Mouse (Mus musculus): ENCODE data around the gene Mycbpap.

Gene Mycbpap

GRCm38 (mm10) chr11:94558226-94558625 lies 36.7 kb upstream of the Mycbpap start:
- Histone ChIP-seq H3K27me3 (ENCODE audit: insufficient read depth, low read length) (peaks cover 6% of the 10 kb centered on the region), H3K9me3 (ENCODE audit: low read length) (no peaks in the 10 kb centered on the region), H3K36me3 (ENCODE audit: insufficient read depth, low read length) (no peaks in the 10 kb centered on the region), H3K4me3 (replicated peaks; ENCODE audit: low read length) (no peak overlapping the region), H3K4me1 (replicated peaks; ENCODE audit: low read depth, low read length) (peaks cover 9% of the 10 kb centered on the region)
- TF ChIP-seq NANOG (IDR thresholded peaks at IDR 0.05; ENCODE audit: borderline replicate concordance, low read length) (no peak), CTCF (conservative IDR thresholded peaks at IDR 0.05; ENCODE audit: low read length) (no peak), POU5F1 (IDR thresholded peaks at IDR 0.05; ENCODE audit: borderline replicate concordance, low read length) (no peak)

DNA sequence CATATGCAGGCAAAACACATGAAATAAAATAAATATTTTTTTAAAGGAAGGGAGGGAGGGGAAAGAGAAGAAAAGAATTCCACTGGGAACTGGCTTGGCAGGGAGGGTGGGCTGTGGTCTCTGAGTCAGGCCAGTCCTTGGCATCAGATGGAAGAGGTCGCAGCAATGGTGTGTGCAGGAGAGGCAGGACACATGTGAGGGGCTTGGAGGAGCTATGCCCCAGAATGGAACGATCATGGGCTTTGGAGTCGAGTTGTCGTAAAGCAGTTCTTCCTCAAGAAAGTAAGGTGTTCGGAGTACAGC lies 28.9 kb upstream of the Mycbpap start:
- peaks cover 9% of the 10 kb centered on the region for H3K27me3 ChIP-seq (ENCODE audit: insufficient read depth, low read length)
- peaks cover 19% of the 10 kb centered on the region for H3K4me1 ChIP-seq (replicated peaks; ENCODE audit: low read depth, low read length)
- H3K4me3 ChIP-seq (replicated peaks; ENCODE audit: low read length): no peak overlapping the region
- no peaks in the 10 kb centered on the region for H3K36me3 ChIP-seq (ENCODE audit: insufficient read depth, low read length)
- H3K9me3 ChIP-seq (ENCODE audit: low read length): no peaks in the 10 kb centered on the region
- TF ChIP-seq CTCF (conservative IDR thresholded peaks at IDR 0.05; ENCODE audit: low read length): no peak
- no peak for TF ChIP-seq NANOG (IDR thresholded peaks at IDR 0.05; ENCODE audit: borderline replicate concordance, low read length)
- no peak for TF ChIP-seq POU5F1 (IDR thresholded peaks at IDR 0.05; ENCODE audit: borderline replicate concordance, low read length)

- Histone ChIP-seq H3K36me3 (ENCODE audit: insufficient read depth, low read length) (no peaks in the 10 kb centered on the region), H3K4me3 (replicated peaks; ENCODE audit: low read length) (0 out of 2 replicates have a peak overlapping the region, but pooled peaks have one; percentile 88), H3K4me1 (replicated peaks; ENCODE audit: low read depth, low read length) (peaks cover 20% of the 10 kb centered on the region), H3K27me3 (ENCODE audit: insufficient read depth, low read length) (peaks cover 9% of the 10 kb centered on the region), H3K9me3 (ENCODE audit: low read length) (no peaks in the 10 kb centered on the region)
- no peak for TF ChIP-seq CTCF (conservative IDR thresholded peaks at IDR 0.05; ENCODE audit: low read length)
- no peak for TF ChIP-seq POU5F1 (IDR thresholded peaks at IDR 0.05; ENCODE audit: borderline replicate concordance, low read length)
- no peak for TF ChIP-seq NANOG (IDR thresholded peaks at IDR 0.05; ENCODE audit: borderline replicate concordance, low read length)
Measured at GRCm38 (mm10) chr11:94549691-94550441, 28.3 kb upstream of the Mycbpap start.

DNA sequence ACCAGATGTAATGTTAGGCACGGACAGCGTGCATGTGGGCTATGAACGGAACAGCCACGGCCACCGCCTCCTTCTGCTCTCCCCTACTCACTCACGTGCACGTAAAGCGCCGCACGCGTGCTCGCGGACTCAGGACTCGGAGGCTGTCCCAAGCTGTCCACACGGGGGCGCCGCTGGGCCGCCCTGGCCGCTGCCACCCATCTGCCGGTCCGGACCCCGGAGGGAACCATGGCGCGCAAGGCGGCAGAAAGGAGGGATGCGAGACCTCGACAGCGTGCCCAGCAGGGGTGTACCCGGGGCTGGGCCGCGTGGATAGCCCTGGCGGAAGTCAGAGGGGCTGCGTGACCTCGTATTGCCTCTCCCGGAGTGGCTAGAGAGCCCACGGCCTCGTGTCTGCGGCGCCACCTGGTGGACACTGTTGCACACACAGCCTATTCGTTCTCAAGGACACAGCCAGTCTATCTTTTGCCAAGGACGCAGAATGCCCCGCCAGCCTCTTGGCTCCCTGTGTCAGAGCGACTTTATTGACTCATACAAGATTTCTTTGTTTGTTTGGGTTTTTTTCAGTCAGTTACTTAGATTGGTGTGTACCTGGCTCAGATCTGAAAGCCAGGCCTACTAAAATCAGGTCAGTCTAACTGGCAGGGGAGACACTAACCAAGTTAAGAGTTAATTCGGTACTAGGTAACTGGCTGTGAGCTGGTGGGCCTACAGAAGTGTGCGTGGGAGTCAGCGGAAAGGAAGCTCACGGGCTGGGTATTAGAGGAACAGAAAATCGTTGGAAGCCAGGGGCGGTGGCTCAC lies 27.5 kb upstream of the Mycbpap start, which contains the start of gene Rsad1:
Gene Rsad1, minus strand, starts transcription at position 368 of the 803 bp plus-strand sequence.
- Histone ChIP-seq H3K27me3 (ENCODE audit: insufficient read depth, low read length) (peaks cover 9% of the 10 kb centered on the region), H3K4me3 (replicated peaks; ENCODE audit: low read length) (peak within 1 kb of the TSS; percentile 88)

GRCm38 (mm10) chr11:94548041-94548784 lies 26.7 kb upstream of the Mycbpap start:
- no peaks in the 10 kb centered on the region for H3K9me3 ChIP-seq (ENCODE audit: low read length)
- TF ChIP-seq NANOG (IDR thresholded peaks at IDR 0.05; ENCODE audit: borderline replicate concordance, low read length): no peak
- no peak for TF ChIP-seq POU5F1 (IDR thresholded peaks at IDR 0.05; ENCODE audit: borderline replicate concordance, low read length)
- TF ChIP-seq CTCF (conservative IDR thresholded peaks at IDR 0.05; ENCODE audit: low read length): no peak
- no peaks in the 10 kb centered on the region for H3K36me3 ChIP-seq (ENCODE audit: insufficient read depth, low read length)
- H3K27me3 ChIP-seq (ENCODE audit: insufficient read depth, low read length): peaks cover 9% of the 10 kb centered on the region
- H3K4me3 ChIP-seq (replicated peaks; ENCODE audit: low read length): peak overlapping the region; percentile 88
- H3K4me1 ChIP-seq (replicated peaks; ENCODE audit: low read depth, low read length): peaks cover 26% of the 10 kb centered on the region

More for the DNA sequence above, 27.5 kb upstream of the Mycbpap start, which contains the start of gene Rsad1:
- Histone ChIP-seq H3K36me3 (ENCODE audit: insufficient read depth, low read length) (no peaks in the 10 kb centered on the region), H3K9me3 (ENCODE audit: low read length) (no peaks in the 10 kb centered on the region), H3K4me1 (replicated peaks; ENCODE audit: low read depth, low read length) (peaks cover 26% of the 10 kb centered on the region)
- TF ChIP-seq NANOG (IDR thresholded peaks at IDR 0.05; ENCODE audit: borderline replicate concordance, low read length) (no peak), POU5F1 (IDR thresholded peaks at IDR 0.05; ENCODE audit: borderline replicate concordance, low read length) (no peak), CTCF (conservative IDR thresholded peaks at IDR 0.05; ENCODE audit: low read length) (peak; percentile 54)

- H3K36me3 ChIP-seq (ENCODE audit: insufficient read depth, low read length): no peaks in the 10 kb centered on the region
- peaks cover 9% of the 10 kb centered on the region for H3K27me3 ChIP-seq (ENCODE audit: insufficient read depth, low read length)
- peaks cover 26% of the 10 kb centered on the region for H3K4me1 ChIP-seq (replicated peaks; ENCODE audit: low read depth, low read length)
- no peaks in the 10 kb centered on the region for H3K9me3 ChIP-seq (ENCODE audit: low read length)
- H3K4me3 ChIP-seq (replicated peaks; ENCODE audit: low read length): no peak overlapping the region
- TF ChIP-seq NANOG (IDR thresholded peaks at IDR 0.05; ENCODE audit: borderline replicate concordance, low read length) (no peak), POU5F1 (IDR thresholded peaks at IDR 0.05; ENCODE audit: borderline replicate concordance, low read length) (no peak), CTCF (conservative IDR thresholded peaks at IDR 0.05; ENCODE audit: low read length) (no peak)
Measured at GRCm38 (mm10) chr11:94547271-94547670, 25.7 kb upstream of the Mycbpap start.

- H3K4me3 ChIP-seq (replicated peaks; ENCODE audit: low read length): no peak overlapping the region
- H3K27me3 ChIP-seq (ENCODE audit: insufficient read depth, low read length): peaks cover 9% of the 10 kb centered on the region
- peaks cover 26% of the 10 kb centered on the region for H3K4me1 ChIP-seq (replicated peaks; ENCODE audit: low read depth, low read length)
- no peaks in the 10 kb centered on the region for H3K36me3 ChIP-seq (ENCODE audit: insufficient read depth, low read length)
- no peaks in the 10 kb centered on the region for H3K9me3 ChIP-seq (ENCODE audit: low read length)
- TF ChIP-seq POU5F1 (IDR thresholded peaks at IDR 0.05; ENCODE audit: borderline replicate concordance, low read length) (no peak), CTCF (conservative IDR thresholded peaks at IDR 0.05; ENCODE audit: low read length) (no peak), NANOG (IDR thresholded peaks at IDR 0.05; ENCODE audit: borderline replicate concordance, low read length) (no peak)
Measured at GRCm38 (mm10) chr11:94546381-94546780, 24.8 kb upstream of the Mycbpap start.

- H3K4me1 ChIP-seq (replicated peaks; ENCODE audit: low read depth, low read length): peaks cover 23% of the 10 kb centered on the region
- peaks cover 9% of the 10 kb centered on the region for H3K27me3 ChIP-seq (ENCODE audit: insufficient read depth, low read length)
- H3K4me3 ChIP-seq (replicated peaks; ENCODE audit: low read length): no peak overlapping the region
- no peak for TF ChIP-seq NANOG (IDR thresholded peaks at IDR 0.05; ENCODE audit: borderline replicate concordance, low read length)
- no peak for TF ChIP-seq POU5F1 (IDR thresholded peaks at IDR 0.05; ENCODE audit: borderline replicate concordance, low read length)
- no peak for TF ChIP-seq CTCF (conservative IDR thresholded peaks at IDR 0.05; ENCODE audit: low read length)
- no peaks in the 10 kb centered on the region for H3K36me3 ChIP-seq (ENCODE audit: insufficient read depth, low read length)
- peaks cover 14% of the 10 kb centered on the region; the same call in 1 of the 2 replicates for H3K9me3 ChIP-seq (ENCODE audit: low read length)
Measured at GRCm38 (mm10) chr11:94544422-94544821, 22.9 kb upstream of the Mycbpap start.

Measured in E14TG2a.4 (cell line).